Mouse (Mus musculus) cortical plate, adult 2 months (tissue): ENCODE data around the gene Sdhaf3.

Source experiments
- CTCF ChIP-seq: fragments of 200-500 bp; IDR thresholded peaks from 2 replicates; pipeline ENCODE4 v1.5.1; 2011; ENCODE audit warnings: mild to moderate bottlenecking, control low read depth, low read length; ENCODE audit not compliant: insufficient read depth; ENCODE audit errors: extremely low read depth
- POLR2A ChIP-seq: fragments of 200-500 bp; IDR thresholded peaks from 2 replicates; pipeline ENCODE4 v1.6.1; 2011; ENCODE audit warnings: mild to moderate bottlenecking, low read length, control low read depth; ENCODE audit not compliant: insufficient read depth; ENCODE audit errors: extremely low read depth

- TF ChIP-seq CTCF, result no peak
- TF ChIP-seq POLR2A, result no peak
Measured at GRCm38 (mm10) chr6:7069463-7069862, 113.7 kb downstream of the Sdhaf3 start.
